Mouse (Mus musculus) stomach, embryonic 16.5 days (tissue): ENCODE data around the gene Ncaph. TPM values are rescaled to one million over a fixed set of nuclear protein-coding genes. Genes with fewer than 3 reads are reported as not detected.
"Not testable (repeated sequence)": the region's sequence is repeated elsewhere in the genome, so short reads cannot be mapped to it uniquely, and the experiment has no call there.

Experiments
- ATAC-seq: fragments of 200-750 bp; cut with Nextera tagmentation; 2 replicates; pipeline ENCODE4 v1.8.0; 2017; ENCODE audit warnings: moderate number of reproducible peaks, moderate TSS enrichment; ENCODE audit not compliant: insufficient read depth, low FRiP score
- H3K27ac ChIP-seq: fragments of 300-500 bp; sonication (generic); 2 replicates; pipeline ENCODE4 v1.5.1; 2014; ENCODE audit warnings: low read length
- H3K27me3 ChIP-seq: fragments of 300-500 bp; sonication (generic); 2 replicates; pipeline ENCODE4 v1.6.1; 2014; ENCODE audit warnings: low read length, control low read depth, mixed read lengths; ENCODE audit not compliant: control insufficient read depth, insufficient read depth
- H3K36me3 ChIP-seq: fragments of 300-500 bp; sonication (generic); 2 replicates; pipeline ENCODE4 v1.6.1; 2014; ENCODE audit warnings: low read length; ENCODE audit not compliant: control insufficient read depth, insufficient read depth
- H3K4me1 ChIP-seq: fragments of 300-500 bp; sonication (generic); 2 replicates; pipeline ENCODE4 v1.6.1; 2014; ENCODE audit warnings: low read length, control low read depth, mixed read lengths; ENCODE audit not compliant: control insufficient read depth, insufficient read depth
- H3K4me2 ChIP-seq: fragments of 300-500 bp; sonication (generic); 2 replicates; pipeline ENCODE4 v1.6.1; 2014; ENCODE audit warnings: low read depth, low read length, mixed read lengths
- H3K4me3 ChIP-seq: fragments of 300-500 bp; sonication (generic); replicated peaks from 2 replicates; pipeline ENCODE4 v1.5.1; 2014; ENCODE audit warnings: mild to moderate bottlenecking, low read length
- H3K9ac ChIP-seq: fragments of 300-500 bp; sonication (generic); 2 replicates; pipeline ENCODE4 v1.6.1; 2014; ENCODE audit warnings: low read length
- H3K9me3 ChIP-seq: fragments of 300-500 bp; sonication (generic); replicated peaks from 2 replicates; pipeline ENCODE4 v1.6.1; 2016; ENCODE audit warnings: low read length, control low read depth; ENCODE audit not compliant: control insufficient read depth
- WGBS: fragments of 180-500 bp; shearing (Covaris S2); extraction: QIAGEN DNeasy Blood & Tissue Kit; methylation state at CpG from one replicate; pipeline ENCODE4 v1.1.7; 2014; 5-methylcytosine and 5-hydroxymethylcytosine counted together
- polyA plus RNA-seq: library from polyadenylated mRNA; unstranded; fragments of >200 nt; fragmentation: Nextera tagmentation; extraction: Ambion mirVana; gene quantifications from 2 replicates; pipeline ENCODE4 v1.2.1, GENCODE M21; 2015

Gene Ncaph
- 66.1 and 71.3 TPM in 2 replicates for polyA plus RNA-seq

GRCm38 (mm10) chr2:127133621-127134461 lies at the start of gene Ncaph:
Gene Ncaph (minus strand): TSS chr2:127133954.
- peaks cover 26% of the 10 kb centered on the region for H3K4me1 ChIP-seq
- peak within 1 kb of the TSS; percentile 79 for H3K4me3 ChIP-seq
- 1% methylated on average over 57 of the region's 57 CpGs for WGBS
- H3K36me3 ChIP-seq: 0 out of 2 replicates have a peak, but pooled peaks cover 4% of the 10 kb centered on the region
- ATAC-seq: peak; percentile 89
- H3K4me2 ChIP-seq: peak within 1 kb of the TSS; percentile 83
- H3K9ac ChIP-seq: peak within 1 kb of the TSS; percentile 88
- H3K27me3 ChIP-seq: no peaks in the 10 kb centered on the region
- H3K27ac ChIP-seq: peak within 1 kb of the TSS; percentile 98
- no peaks in the 10 kb centered on the region for H3K9me3 ChIP-seq

- Histone ChIP-seq H3K9ac (peak overlapping the region; percentile 77), H3K4me3 (peak overlapping the region; percentile 55), H3K36me3 (no peaks in the 10 kb centered on the region), H3K4me2 (peak overlapping the region; percentile 63), H3K27me3 (no peaks in the 10 kb centered on the region), H3K27ac (peak overlapping the region; percentile 80), H3K4me1 (no peaks in the 10 kb centered on the region), H3K9me3 (no peaks in the 10 kb centered on the region)
- ATAC-seq: peak; percentile 100
- WGBS: 3% methylated on average over 17 of the region's 17 CpGs
Observed at GRCm38 (mm10) chr2:127182598-127183381, 49.0 kb upstream of the Ncaph start.

GRCm38 (mm10) chr2:127166261-127166660 lies 32.5 kb upstream of the Ncaph start:
- H3K27ac ChIP-seq, ATAC-seq, H3K4me3 ChIP-seq, H3K36me3 ChIP-seq, H3K9me3 ChIP-seq, H3K27me3 ChIP-seq, H3K4me2 ChIP-seq, H3K4me1 ChIP-seq, H3K9ac ChIP-seq: not testable (repeated sequence)
- WGBS: 4% methylated on average over 1 of the region's 1 CpGs

DNA sequence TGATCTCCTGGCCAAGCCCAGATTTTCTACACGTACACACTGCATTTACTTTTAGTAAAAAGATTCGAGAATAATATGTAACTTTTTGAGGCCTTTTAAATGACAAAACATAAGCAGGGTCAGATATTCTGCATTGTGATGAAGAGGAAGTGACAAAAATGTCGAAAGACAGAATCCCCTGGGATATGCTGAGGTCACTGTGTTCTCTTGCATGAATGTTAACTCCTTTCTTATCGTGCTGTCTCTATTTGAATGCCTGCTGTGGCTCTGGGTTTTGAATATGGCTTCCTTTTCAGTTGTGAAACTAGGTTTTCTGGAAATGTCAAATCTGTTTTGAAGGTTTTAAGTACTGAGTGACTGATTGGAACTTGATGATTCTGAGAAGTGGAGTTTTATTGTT lies 31.9 kb upstream of the Ncaph start:
- Histone ChIP-seq H3K9ac (no peak overlapping the region), H3K36me3 (no peaks in the 10 kb centered on the region), H3K27ac (no peak overlapping the region), H3K27me3 (no peaks in the 10 kb centered on the region), H3K9me3 (no peaks in the 10 kb centered on the region), H3K4me3 (no peak overlapping the region), H3K4me1 (no peaks in the 10 kb centered on the region), H3K4me2 (no peak overlapping the region)
- no peak for ATAC-seq
- 54% methylated on average over 4 of the region's 4 CpGs for WGBS

DNA sequence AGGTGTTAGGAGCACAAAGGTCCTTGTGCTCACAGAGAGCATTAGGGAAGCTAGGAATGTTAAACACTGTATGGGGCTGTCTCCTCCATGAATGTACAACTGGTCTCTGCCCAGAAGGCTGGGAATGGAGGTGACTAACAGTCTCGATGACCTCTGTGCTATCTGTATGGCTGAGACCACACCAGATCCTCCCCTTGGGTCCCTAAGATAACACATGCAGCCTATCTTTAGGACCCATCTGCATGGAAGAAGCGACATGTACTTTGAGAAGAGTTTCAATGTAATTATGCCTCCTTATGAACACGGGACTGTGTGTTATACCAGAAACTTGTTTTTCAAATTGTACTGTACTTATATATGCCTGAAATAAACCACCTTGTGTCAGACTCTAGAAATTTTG lies 11.9 kb upstream of the Ncaph start:
- no peaks in the 10 kb centered on the region for H3K27me3 ChIP-seq
- H3K36me3 ChIP-seq: peaks cover 7% of the 10 kb centered on the region; the same call in 1 of the 2 replicates
- peaks cover 11% of the 10 kb centered on the region for H3K4me1 ChIP-seq
- H3K4me3 ChIP-seq: no peak overlapping the region
- H3K4me2 ChIP-seq: no peak overlapping the region
- WGBS: 75% methylated on average over 3 of the region's 3 CpGs
- ATAC-seq: no peak
- no peak overlapping the region for H3K9ac ChIP-seq
- no peak overlapping the region for H3K27ac ChIP-seq
- H3K9me3 ChIP-seq: no peaks in the 10 kb centered on the region

DNA sequence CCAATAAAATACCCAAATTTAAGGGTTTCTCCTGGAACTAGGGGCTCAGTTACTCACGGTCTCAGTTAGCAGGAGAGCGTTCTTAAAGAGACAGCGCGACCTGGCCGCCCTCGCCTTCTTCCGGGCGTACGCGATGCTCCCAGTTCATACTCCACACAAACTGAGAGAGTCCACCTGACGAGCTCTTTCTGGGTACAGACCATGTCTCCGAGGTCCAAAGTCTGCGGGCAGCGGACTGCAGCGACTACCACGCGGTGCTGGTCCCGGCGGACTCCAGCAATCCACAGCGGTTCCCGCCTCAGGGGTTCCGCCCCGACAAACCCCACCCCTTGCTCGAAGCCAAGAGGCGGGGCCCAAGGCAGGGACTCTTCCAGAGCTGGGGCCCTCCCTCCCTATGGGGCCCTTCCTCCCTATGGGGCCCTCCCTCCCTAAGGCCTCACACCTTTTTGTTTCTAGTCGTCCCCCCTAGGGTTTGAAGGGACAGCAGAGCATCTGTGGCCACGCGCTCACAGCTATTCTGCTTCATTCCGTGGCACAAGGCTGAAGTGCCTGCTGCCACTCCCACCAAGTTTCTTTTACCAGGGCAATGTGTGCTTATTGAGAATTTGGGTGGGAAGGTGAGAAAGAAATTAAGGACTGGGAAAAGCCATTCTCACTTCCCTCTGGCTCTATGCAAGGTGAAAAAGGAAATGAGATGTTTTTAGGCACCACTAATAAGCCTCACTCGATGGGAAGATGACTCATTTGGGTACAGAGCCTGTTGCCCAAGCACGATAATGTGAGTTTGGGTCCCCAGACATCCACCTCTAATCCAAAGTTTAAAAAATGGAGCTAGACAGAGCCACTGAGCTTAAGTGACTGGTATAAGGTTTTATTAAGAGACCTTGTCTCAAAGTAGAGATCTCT lies 9.7 kb upstream of the Ncaph start, which contains the start of gene Itpripl1:
Gene Itpripl1, minus strand, starts transcription at position 285 of the 906 bp plus-strand sequence.
- peaks cover 10% of the 10 kb centered on the region; the same call in 1 of the 2 replicates for H3K36me3 ChIP-seq
- H3K9me3 ChIP-seq: 0 out of 2 replicates have a peak, but pooled peaks cover 3% of the 10 kb centered on the region
- H3K4me1 ChIP-seq: peaks cover 11% of the 10 kb centered on the region
- peak within 1 kb of the TSS; percentile 36; the same call in 1 of the 2 replicates for H3K27ac ChIP-seq
- peak; percentile 97 for ATAC-seq
- no peaks in the 10 kb centered on the region for H3K27me3 ChIP-seq
- H3K9ac ChIP-seq: peak within 1 kb of the TSS; percentile 83
- 3% methylated on average over 31 of the region's 31 CpGs for WGBS
- peak within 1 kb of the TSS; percentile 84 for H3K4me2 ChIP-seq
- peak within 1 kb of the TSS; percentile 73 for H3K4me3 ChIP-seq

GRCm38 (mm10) chr2:127142577-127143157 lies 8.9 kb upstream of the Ncaph start:
- Histone ChIP-seq H3K36me3 (peaks cover 10% of the 10 kb centered on the region; the same call in 1 of the 2 replicates), H3K4me2 (peak overlapping the region; percentile 84), H3K4me3 (peak overlapping the region; percentile 73), H3K9ac (peak overlapping the region; percentile 83), H3K27ac (peak overlapping the region; percentile 36; the same call in 1 of the 2 replicates), H3K9me3 (0 out of 2 replicates have a peak, but pooled peaks cover 3% of the 10 kb centered on the region), H3K4me1 (peaks cover 18% of the 10 kb centered on the region), H3K27me3 (no peaks in the 10 kb centered on the region)
- WGBS: 14% methylated on average over 6 of the region's 6 CpGs
- no peak for ATAC-seq

DNA sequence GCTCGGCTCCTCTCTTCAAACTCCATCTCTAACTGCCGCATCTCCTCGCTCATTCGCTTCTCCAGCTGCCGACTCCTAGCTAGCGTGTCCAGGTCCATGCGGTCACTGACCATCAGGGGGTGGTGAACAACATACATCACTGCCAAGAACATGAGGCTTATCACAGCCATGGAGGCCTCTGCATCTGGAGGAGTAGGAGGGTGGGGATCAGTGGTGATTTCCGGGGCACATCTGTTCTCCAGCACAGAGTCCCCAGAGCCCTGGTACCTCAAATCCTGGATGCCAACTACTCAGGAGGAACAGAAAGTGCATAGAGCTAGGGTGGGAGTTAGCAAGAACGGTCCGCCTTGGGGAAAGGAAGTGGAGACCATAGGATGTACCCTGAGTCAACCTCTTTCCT lies 8.3 kb upstream of the Ncaph start:
- Histone ChIP-seq H3K4me1 (peaks cover 20% of the 10 kb centered on the region), H3K9me3 (0 out of 2 replicates have a peak, but pooled peaks cover 3% of the 10 kb centered on the region), H3K9ac (peak overlapping the region; percentile 83), H3K4me2 (peak overlapping the region; percentile 84), H3K36me3 (peaks cover 10% of the 10 kb centered on the region; the same call in 1 of the 2 replicates), H3K4me3 (peak overlapping the region; percentile 73), H3K27ac (no peak overlapping the region), H3K27me3 (no peaks in the 10 kb centered on the region)
- no peak for ATAC-seq
- 80% methylated on average over 10 of the region's 10 CpGs for WGBS
